Mouse (Mus musculus): ENCODE measurements around the gene Lca5.

- TF ChIP-seq POLR2A (IDR thresholded peaks at IDR 0.05; ENCODE audit: low read depth, low read length) (no peak), CTCF (IDR thresholded peaks at IDR 0.05; ENCODE audit: extremely low read depth, insufficient read depth, insufficient read length, insufficient replicate concordance) (no peak)
These were observed 63.8 kb downstream of the Lca5 start for GRCm38 (mm10) chr9:83377132-83377531.
